Mouse (Mus musculus) G1E (cell line): ENCODE measurements around the gene Pik3ca. TPM values are rescaled to one million over a fixed set of nuclear protein-coding genes. Genes with fewer than 3 reads are reported as not detected.
"Not testable (repeated sequence)": the region's sequence is repeated elsewhere in the genome, so short reads cannot be mapped to it uniquely, and the experiment has no call there.

Experiments
- ATAC-seq: 2 replicates; pipeline ENCODE4 v1.8.0; 2016; ENCODE audit warnings: mild to moderate bottlenecking; ENCODE audit not compliant: insufficient number of reproducible peaks, poor library complexity, low FRiP score, severe bottlenecking; ENCODE audit errors: extremely low read depth
- DNase-seq: peaks from one replicate; pipeline ENCODE4 v3.0.0; 2012; ENCODE audit warnings: low spot score
- H3K27me3 ChIP-seq: 2 replicates; pipeline ENCODE4 v1.6.1; 2012; ENCODE audit warnings: mild to moderate bottlenecking, low read length, inconsistent platforms; ENCODE audit not compliant: insufficient read depth
- H3K36me3 ChIP-seq: replicated peaks from 2 replicates; pipeline ENCODE3; 2012; ENCODE audit warnings: mild to moderate bottlenecking, inconsistent platforms
- H3K4me1 ChIP-seq: 2 replicates; pipeline ENCODE4 v1.6.1; 2012; ENCODE audit warnings: low read depth, low read length, inconsistent platforms, mixed read lengths; ENCODE audit not compliant: insufficient read depth
- H3K4me3 ChIP-seq: 2 replicates; pipeline ENCODE4 v1.5.1; 2012; ENCODE audit warnings: low read depth, mild to moderate bottlenecking, inconsistent platforms, low read length, moderate library complexity, mixed read lengths
- H3K9me3 ChIP-seq: replicated peaks from 2 replicates; pipeline ENCODE4 v1.6.1; 2012; ENCODE audit warnings: inconsistent platforms
- CTCF ChIP-seq: IDR thresholded peaks from 2 replicates; pipeline ENCODE4 v1.5.1; 2012; ENCODE audit warnings: low read depth, low read length, inconsistent platforms, mixed read lengths
- GATA1 ChIP-seq: IDR thresholded peaks from 2 replicates; pipeline ENCODE4 v1.6.1; 2012; ENCODE audit warnings: borderline replicate concordance, low read length, inconsistent platforms, mixed read lengths
- GATA2 ChIP-seq: IDR thresholded peaks from 2 replicates; pipeline ENCODE4 v1.6.1; 2012; ENCODE audit warnings: low read depth, low read length, inconsistent platforms, borderline replicate concordance
- POLR2AphosphoS5 ChIP-seq: IDR thresholded peaks from 2 replicates; pipeline ENCODE4 v1.6.1; 2012; ENCODE audit warnings: low read depth, low read length, inconsistent platforms; ENCODE audit not compliant: insufficient replicate concordance
- TAL1 ChIP-seq: conservative IDR thresholded peaks from 2 replicates; pipeline ENCODE4 v1.6.1; 2012; ENCODE audit warnings: low read depth, low read length, inconsistent platforms, mixed read lengths
- polyA plus RNA-seq: library from polyadenylated mRNA; stranded (reverse); fragments of >175 nt; gene quantifications from 2 replicates; pipeline ENCODE4 v1.2.3, GENCODE M21; 2012
- total RNA-seq, 2 experiments: library from RNA; stranded (forward) in 1 of 2; stranded (reverse) in 1 of 2; fragments of 200-1000 nt in 1 of 2; fragments of >200 nt in 1 of 2; fragmentation: Nextera tagmentation in 1 of 2; gene quantifications; 2 replicates each; pipeline ENCODE4 v1.2.3; 2014 to 2017

Pik3ca gene
- total and polyA plus RNA-seq, 3 experiments, result 2.0 to 32.0 (median 26.8) TPM

DNA sequence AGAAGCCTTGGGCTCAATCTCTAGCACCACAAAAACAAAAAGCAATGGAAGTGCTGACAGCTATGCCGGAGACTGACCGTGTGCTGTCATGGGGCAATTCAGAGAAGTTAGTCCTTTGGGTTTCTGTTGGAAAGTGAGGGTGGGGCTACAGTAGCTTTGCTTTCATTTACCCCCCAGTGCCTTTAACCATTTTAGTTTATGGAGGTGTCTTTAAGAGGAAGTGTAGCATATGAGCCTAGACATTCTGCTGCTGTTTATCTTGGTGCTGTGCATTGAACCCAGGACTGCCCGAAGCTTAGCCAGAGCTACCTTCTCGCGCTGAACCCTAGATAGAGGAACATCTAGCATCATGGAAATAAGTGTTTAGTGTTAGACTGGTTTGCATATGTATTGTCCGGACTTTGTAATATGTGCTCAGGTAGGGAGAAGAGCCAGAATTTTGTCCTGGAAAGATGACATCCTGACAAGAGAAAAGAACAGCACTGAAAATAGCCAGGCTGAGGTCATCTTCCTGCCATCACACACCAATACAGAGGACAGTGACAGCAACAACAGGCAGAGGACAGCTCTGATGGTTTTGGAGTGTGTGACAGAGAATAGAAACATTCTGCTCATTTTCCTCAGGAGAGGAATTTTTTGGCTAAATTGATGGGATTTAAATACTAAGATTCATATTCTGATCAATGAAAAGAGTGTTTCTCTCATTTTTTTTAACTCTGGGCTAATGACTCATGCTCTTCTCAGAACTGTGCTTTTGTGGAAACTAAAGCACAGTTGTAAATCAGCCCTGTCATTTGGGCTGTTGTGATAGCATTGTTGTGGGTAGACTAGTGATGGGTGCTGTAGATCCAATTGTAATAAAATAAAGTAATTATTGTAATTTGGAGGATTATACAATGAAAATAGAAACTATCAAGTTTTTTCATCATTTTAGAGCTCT, 23.9 kb downstream of the Pik3ca start:
- H3K9me3 ChIP-seq, result no peaks in the 10 kb centered on the region
- peaks cover 33% of the 10 kb centered on the region for H3K36me3 ChIP-seq
- peaks cover 14% of the 10 kb centered on the region for H3K4me1 ChIP-seq
- ATAC-seq (0 out of 2 replicates have a peak, but pooled peaks have one; percentile 2), DNase-seq (no peak)
- TF ChIP-seq TAL1 (no peak), GATA1 (no peak), POLR2AphosphoS5 (no peak), GATA2 (no peak), CTCF (no peak)
- H3K27me3 ChIP-seq, result no peaks in the 10 kb centered on the region
- no peak overlapping the region for H3K4me3 ChIP-seq

DNA sequence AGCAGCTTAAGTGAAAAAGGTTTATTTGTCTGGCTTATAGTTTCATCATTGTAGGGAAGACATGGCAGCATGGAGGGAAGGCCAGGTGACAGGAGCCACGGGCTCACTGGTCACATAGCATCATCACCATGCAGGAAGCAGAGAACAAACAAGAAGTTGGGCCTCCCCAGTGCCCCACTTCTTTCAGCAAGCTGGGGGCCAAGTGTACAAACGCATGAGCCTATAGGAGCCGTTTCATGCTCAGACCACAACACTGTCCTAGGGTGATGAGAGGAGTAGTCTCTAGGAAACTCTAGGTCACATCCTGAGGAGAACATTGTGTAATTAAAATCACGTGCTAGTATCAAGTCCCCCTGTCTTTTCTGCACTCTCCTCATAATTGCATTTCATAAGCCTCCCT, 30.2 kb downstream of the Pik3ca start:
- no peak for DNase-seq
- no peaks in the 10 kb centered on the region for H3K9me3 ChIP-seq
- no peaks in the 10 kb centered on the region for H3K27me3 ChIP-seq
- ATAC-seq, result no peak
- TF ChIP-seq GATA1 (no peak), POLR2AphosphoS5 (no peak), TAL1 (no peak), GATA2 (no peak), CTCF (no peak)
- H3K36me3 ChIP-seq, result peaks cover 28% of the 10 kb centered on the region
- no peak overlapping the region for H3K4me3 ChIP-seq
- H3K4me1 ChIP-seq, result peaks cover 3% of the 10 kb centered on the region; the same call in 1 of the 2 replicates

DNA sequence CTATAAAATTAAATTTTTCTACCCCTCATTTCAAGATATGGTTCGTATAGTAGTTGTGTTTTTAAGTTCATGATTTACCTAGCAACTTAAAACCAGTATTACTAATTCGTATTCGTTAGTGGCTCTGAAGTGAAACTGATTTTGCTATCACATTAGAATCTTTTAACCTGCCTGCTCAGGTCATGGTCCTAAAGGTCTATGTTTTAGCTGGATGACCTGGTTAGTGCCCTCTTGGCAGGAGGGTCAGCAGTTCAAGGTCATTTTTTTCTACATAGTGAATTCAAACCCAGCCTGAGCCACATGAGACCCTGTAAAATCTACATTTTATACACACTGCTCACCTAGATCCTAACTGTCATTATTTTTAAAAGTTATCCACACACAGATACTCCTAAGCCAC, 30.9 kb downstream of the Pik3ca start:
- ATAC-seq, result no peak
- no peak for DNase-seq
- Histone ChIP-seq H3K36me3 (peaks cover 27% of the 10 kb centered on the region), H3K4me1 (peaks cover 6% of the 10 kb centered on the region; the same call in 1 of the 2 replicates), H3K27me3 (no peaks in the 10 kb centered on the region), H3K9me3 (no peaks in the 10 kb centered on the region), H3K4me3 (no peak overlapping the region)
- TF ChIP-seq GATA1 (no peak), CTCF (no peak), TAL1 (no peak), POLR2AphosphoS5 (no peak), GATA2 (no peak)

DNA sequence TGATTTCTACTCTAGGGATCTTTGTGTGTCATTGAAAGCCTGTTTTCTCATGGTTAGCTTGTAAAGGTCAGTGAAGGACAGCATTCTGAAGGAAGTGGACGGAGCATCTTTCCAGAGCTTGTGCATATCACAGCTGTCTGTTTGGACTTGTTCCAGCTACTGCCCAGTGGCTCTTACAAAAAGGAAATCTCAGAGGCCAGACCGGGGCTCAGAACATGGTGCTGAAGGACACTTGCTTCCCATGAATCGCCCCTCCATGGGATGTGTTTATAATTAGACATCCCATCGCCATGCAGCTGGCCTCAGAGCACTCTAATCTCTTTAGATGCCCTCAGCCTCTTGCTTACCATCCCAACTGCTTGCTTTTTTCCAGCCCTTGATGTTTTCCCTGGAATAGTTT, 31.4 kb downstream of the Pik3ca start:
- Histone ChIP-seq H3K27me3 (no peaks in the 10 kb centered on the region), H3K9me3 (no peaks in the 10 kb centered on the region), H3K4me3 (no peak overlapping the region), H3K4me1 (peaks cover 7% of the 10 kb centered on the region; the same call in 1 of the 2 replicates), H3K36me3 (peaks cover 26% of the 10 kb centered on the region)
- no peak for TF ChIP-seq POLR2AphosphoS5
- TF ChIP-seq GATA1, result no peak
- TF ChIP-seq CTCF, result no peak
- TF ChIP-seq GATA2, result no peak
- TF ChIP-seq TAL1, result no peak
- ATAC-seq (no peak), DNase-seq (no peak)

DNA sequence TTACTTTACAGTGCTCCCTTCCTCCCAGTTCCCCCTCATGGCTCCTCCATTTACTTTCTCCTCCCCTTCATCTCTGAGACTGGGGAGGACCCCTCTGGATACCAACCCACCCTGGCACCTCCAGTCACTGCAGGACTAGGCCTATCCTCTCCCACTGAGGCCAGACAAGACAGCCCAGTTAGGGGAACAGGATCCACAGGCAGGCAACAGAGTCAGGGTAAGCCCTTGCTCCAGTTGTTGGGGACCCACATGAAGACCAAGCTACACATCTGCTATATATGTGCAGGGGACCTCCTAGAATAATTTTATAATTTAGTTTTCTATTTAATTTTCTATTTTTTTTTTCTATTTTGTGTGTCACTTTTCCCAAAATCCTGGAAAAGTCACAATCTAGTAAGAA, 31.9 kb downstream of the Pik3ca start:
- H3K9me3 ChIP-seq, H3K4me3 ChIP-seq, H3K27me3 ChIP-seq, H3K4me1 ChIP-seq, DNase-seq, ATAC-seq: not testable (repeated sequence)
- H3K36me3 ChIP-seq, result peaks cover 26% of the 10 kb centered on the region

DNA sequence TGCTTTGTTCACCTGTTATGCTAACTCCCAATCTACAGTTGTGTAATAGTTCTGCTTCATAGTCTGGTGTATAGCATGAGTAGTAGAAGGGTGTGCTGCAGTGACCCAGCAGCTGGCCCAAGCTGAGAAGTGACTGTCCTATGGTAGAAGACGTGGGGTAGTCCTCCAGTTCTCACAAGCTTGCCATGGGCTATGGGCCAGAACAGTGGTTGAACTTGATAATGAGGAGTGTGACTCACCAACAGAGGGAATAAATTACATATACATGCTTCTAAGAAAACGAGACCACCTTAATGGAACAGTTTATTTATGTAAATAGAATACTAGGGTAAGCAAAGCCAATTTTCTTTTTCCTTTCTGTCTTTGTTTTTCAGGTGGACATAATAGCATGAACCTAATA, 32.9 kb downstream of the Pik3ca start:
- H3K36me3 ChIP-seq, result peaks cover 28% of the 10 kb centered on the region
- no peaks in the 10 kb centered on the region for H3K9me3 ChIP-seq
- no peaks in the 10 kb centered on the region for H3K27me3 ChIP-seq
- ATAC-seq (no peak), DNase-seq (no peak)
- no peak overlapping the region for H3K4me3 ChIP-seq
- TF ChIP-seq GATA2 (no peak), GATA1 (no peak), POLR2AphosphoS5 (no peak), TAL1 (no peak), CTCF (no peak)
- peaks cover 7% of the 10 kb centered on the region; the same call in 1 of the 2 replicates for H3K4me1 ChIP-seq
